Mouse (Mus musculus): ENCODE results near the gene Olfr305. TPM values are rescaled to one million over a fixed set of nuclear protein-coding genes. Genes with fewer than 3 reads are reported as not detected.
"Not testable (repeated sequence)": the region's sequence is repeated elsewhere in the genome, so short reads cannot be mapped to it uniquely, and the experiment has no call there.

Olfr305 gene
- polyA plus RNA-seq (2014; fragmentation: Nextera tagmentation; extraction: Ambion mirVana): not detected in 2 replicates

DNA sequence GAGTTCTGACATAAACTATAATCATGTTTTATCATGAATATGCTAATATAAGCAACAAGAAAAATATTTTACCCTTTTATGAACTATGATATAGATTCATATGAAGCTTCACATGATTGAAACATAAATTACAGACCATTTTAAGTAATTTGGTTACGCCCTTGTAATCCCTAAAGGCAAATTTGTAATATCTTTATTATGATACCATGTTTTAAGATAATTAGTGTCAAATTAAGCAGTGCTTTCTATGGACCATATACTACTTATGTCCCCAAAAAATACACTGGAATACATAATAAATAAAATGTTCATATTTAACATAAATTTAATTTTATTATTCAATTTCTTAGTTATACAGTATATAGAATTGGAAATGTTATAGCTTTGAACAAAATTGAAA lies at the start of gene Olfr305:
Gene Olfr305, minus strand, starts transcription at position 101 of the 400 bp plus-strand sequence.
- H3K9ac ChIP-seq (replicated peaks; ENCODE audit: low read depth, low read length): no peak within 1 kb of the TSS
- H3K36me3 ChIP-seq (ENCODE audit: control insufficient read depth, insufficient read depth, low read length): no peaks in the 10 kb centered on the region
- H3K4me3 ChIP-seq (ENCODE audit: low read depth, low read length): no peak within 1 kb of the TSS
- whole genome bisulfite sequencing: 88% methylated on average over 1 of the region's 1 CpGs
- ATAC-seq (ENCODE audit: insufficient number of reproducible peaks, insufficient read depth, low FRiP score, low read depth): no peak
- no peak within 1 kb of the TSS for H3K27ac ChIP-seq (ENCODE audit: low read length)
- H3K27me3 ChIP-seq (ENCODE audit: control insufficient read depth, insufficient read depth, low read length): no peaks in the 10 kb centered on the region
- no peaks in the 10 kb centered on the region for H3K4me1 ChIP-seq (ENCODE audit: control insufficient read depth, insufficient read depth, low read length)
- H3K9me3 ChIP-seq (ENCODE audit: control insufficient read depth, low read depth, low read length): no peaks in the 10 kb centered on the region
- no peak within 1 kb of the TSS for H3K4me2 ChIP-seq (replicated peaks; ENCODE audit: low read depth, low read length)

GRCm38 (mm10) chr7:86403546-86403945 lies 36.8 kb upstream of the Olfr305 start, which contains the start of gene Olfr301:
Gene Olfr301, plus strand, starts transcription at chr7:86403846.
- H3K9me3 ChIP-seq (ENCODE audit: control insufficient read depth, low read depth, low read length): no peaks in the 10 kb centered on the region
- no peak within 1 kb of the TSS for H3K4me2 ChIP-seq (replicated peaks; ENCODE audit: low read depth, low read length)
- no peaks in the 10 kb centered on the region for H3K4me1 ChIP-seq (ENCODE audit: control insufficient read depth, insufficient read depth, low read length)
- WGBS: 90% methylated on average over 2 of the region's 2 CpGs
- H3K4me3 ChIP-seq (ENCODE audit: low read depth, low read length): no peak within 1 kb of the TSS
- H3K9ac ChIP-seq (replicated peaks; ENCODE audit: low read depth, low read length): no peak within 1 kb of the TSS
- ATAC-seq (ENCODE audit: insufficient number of reproducible peaks, insufficient read depth, low FRiP score, low read depth): no peak
- no peaks in the 10 kb centered on the region for H3K36me3 ChIP-seq (ENCODE audit: control insufficient read depth, insufficient read depth, low read length)
- H3K27me3 ChIP-seq (ENCODE audit: control insufficient read depth, insufficient read depth, low read length): no peaks in the 10 kb centered on the region
- no peak within 1 kb of the TSS for H3K27ac ChIP-seq (ENCODE audit: low read length)

GRCm38 (mm10) chr7:86397689-86398088 lies 31.0 kb upstream of the Olfr305 start, which contains the start of gene Olfr303:
Gene Olfr303, minus strand, starts transcription at chr7:86397789.
- H3K27me3 ChIP-seq (ENCODE audit: control insufficient read depth, insufficient read depth, low read length): no peaks in the 10 kb centered on the region
- H3K4me3 ChIP-seq (ENCODE audit: low read depth, low read length): no peak within 1 kb of the TSS
- no peak within 1 kb of the TSS for H3K27ac ChIP-seq (ENCODE audit: low read length)
- ATAC-seq (ENCODE audit: insufficient number of reproducible peaks, insufficient read depth, low FRiP score, low read depth): no peak
- no peaks in the 10 kb centered on the region for H3K4me1 ChIP-seq (ENCODE audit: control insufficient read depth, insufficient read depth, low read length)
- no peaks in the 10 kb centered on the region for H3K36me3 ChIP-seq (ENCODE audit: control insufficient read depth, insufficient read depth, low read length)
- no peaks in the 10 kb centered on the region for H3K9me3 ChIP-seq (ENCODE audit: control insufficient read depth, low read depth, low read length)
- no peak within 1 kb of the TSS for H3K4me2 ChIP-seq (replicated peaks; ENCODE audit: low read depth, low read length)
- no peak within 1 kb of the TSS for H3K9ac ChIP-seq (replicated peaks; ENCODE audit: low read depth, low read length)

- no peaks in the 10 kb centered on the region for H3K4me1 ChIP-seq (ENCODE audit: control insufficient read depth, insufficient read depth, low read length)
- no peaks in the 10 kb centered on the region for H3K36me3 ChIP-seq (ENCODE audit: control insufficient read depth, insufficient read depth, low read length)
- H3K4me3 ChIP-seq (ENCODE audit: low read depth, low read length): no peak within 1 kb of the TSS
- H3K9me3 ChIP-seq (ENCODE audit: control insufficient read depth, low read depth, low read length): no peaks in the 10 kb centered on the region
- no peak for ATAC-seq (ENCODE audit: insufficient number of reproducible peaks, insufficient read depth, low FRiP score, low read depth)
- no peaks in the 10 kb centered on the region for H3K27me3 ChIP-seq (ENCODE audit: control insufficient read depth, insufficient read depth, low read length)
- H3K9ac ChIP-seq (replicated peaks; ENCODE audit: low read depth, low read length): no peak within 1 kb of the TSS
- 63% methylated on average over 1 of the region's 1 CpGs for WGBS
- no peak within 1 kb of the TSS for H3K4me2 ChIP-seq (replicated peaks; ENCODE audit: low read depth, low read length)
- H3K27ac ChIP-seq (ENCODE audit: low read length): no peak within 1 kb of the TSS
These were observed 19.8 kb upstream of the Olfr305 start, which contains the start of gene Olfr304 for GRCm38 (mm10) chr7:86386558-86386957. Gene Olfr304, minus strand, starts transcription at chr7:86386658.

DNA sequence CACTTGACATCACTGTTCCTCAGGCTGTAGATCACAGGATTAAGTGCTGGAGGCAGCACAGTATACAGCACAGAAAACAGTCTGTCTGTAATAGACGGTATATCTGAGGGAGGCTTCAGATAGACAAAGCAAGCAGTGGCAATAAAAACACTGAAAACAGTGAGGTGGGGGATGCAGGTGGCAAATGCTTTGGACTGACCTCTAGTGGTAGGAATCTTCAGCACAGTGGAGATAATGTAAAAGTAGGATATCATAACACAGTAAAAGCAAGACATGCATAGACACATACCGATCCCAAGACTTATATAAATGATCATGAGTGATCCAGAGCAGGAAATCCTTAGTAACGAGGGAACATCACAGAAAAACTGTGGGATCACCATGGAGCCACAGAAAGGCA lies 19.0 kb upstream of the Olfr305 start:
- WGBS: 67% methylated on average over 3 of the region's 3 CpGs
- no peak for ATAC-seq (ENCODE audit: insufficient number of reproducible peaks, insufficient read depth, low FRiP score, low read depth)
- H3K4me3 ChIP-seq (ENCODE audit: low read depth, low read length): no peak overlapping the region
- H3K4me2 ChIP-seq (replicated peaks; ENCODE audit: low read depth, low read length): no peak overlapping the region
- H3K4me1 ChIP-seq (ENCODE audit: control insufficient read depth, insufficient read depth, low read length): no peaks in the 10 kb centered on the region
- H3K27ac ChIP-seq (ENCODE audit: low read length): no peak overlapping the region
- H3K36me3 ChIP-seq (ENCODE audit: control insufficient read depth, insufficient read depth, low read length): no peaks in the 10 kb centered on the region
- H3K9me3 ChIP-seq (ENCODE audit: control insufficient read depth, low read depth, low read length): no peaks in the 10 kb centered on the region
- no peak overlapping the region for H3K9ac ChIP-seq (replicated peaks; ENCODE audit: low read depth, low read length)
- no peaks in the 10 kb centered on the region for H3K27me3 ChIP-seq (ENCODE audit: control insufficient read depth, insufficient read depth, low read length)

DNA sequence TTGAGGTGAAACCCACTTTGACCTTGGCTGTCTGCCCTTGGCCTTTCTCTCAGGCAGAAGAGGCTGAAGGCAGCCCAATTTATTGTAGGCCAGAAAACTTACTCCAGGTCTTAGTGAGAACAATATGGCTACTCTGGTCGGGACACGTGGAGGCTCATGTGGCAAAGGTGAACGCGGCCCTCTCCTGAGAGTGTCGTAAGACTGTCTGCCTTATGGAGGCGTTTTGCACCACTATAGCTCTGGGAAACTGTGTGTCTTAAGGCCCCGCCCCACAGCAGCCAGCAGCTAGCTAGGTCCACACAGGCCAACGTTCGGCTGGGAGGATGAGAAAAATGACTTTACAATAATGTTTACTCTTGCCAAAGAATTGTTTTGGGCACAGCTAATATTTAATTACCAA lies 20.4 kb downstream of the Olfr305 start:
- H3K4me3 ChIP-seq (ENCODE audit: low read depth, low read length); H3K27ac ChIP-seq (ENCODE audit: low read length); H3K27me3 ChIP-seq (ENCODE audit: control insufficient read depth, insufficient read depth, low read length); H3K4me1 ChIP-seq (ENCODE audit: control insufficient read depth, insufficient read depth, low read length); H3K9ac ChIP-seq (replicated peaks; ENCODE audit: low read depth, low read length); H3K4me2 ChIP-seq (replicated peaks; ENCODE audit: low read depth, low read length); H3K36me3 ChIP-seq (ENCODE audit: control insufficient read depth, insufficient read depth, low read length); ATAC-seq (ENCODE audit: insufficient number of reproducible peaks, insufficient read depth, low FRiP score, low read depth); H3K9me3 ChIP-seq (ENCODE audit: control insufficient read depth, low read depth, low read length): not testable (repeated sequence)
- WGBS: 84% methylated on average over 9 of the region's 9 CpGs

GRCm38 (mm10) chr7:86344253-86344652 lies 22.5 kb downstream of the Olfr305 start:
- H3K4me1 ChIP-seq (ENCODE audit: control insufficient read depth, insufficient read depth, low read length): no peaks in the 10 kb centered on the region
- H3K27ac ChIP-seq (ENCODE audit: low read length): no peak overlapping the region
- H3K36me3 ChIP-seq (ENCODE audit: control insufficient read depth, insufficient read depth, low read length): no peaks in the 10 kb centered on the region
- ATAC-seq (ENCODE audit: insufficient number of reproducible peaks, insufficient read depth, low FRiP score, low read depth): no peak
- H3K9ac ChIP-seq (replicated peaks; ENCODE audit: low read depth, low read length): no peak overlapping the region
- no peak overlapping the region for H3K4me2 ChIP-seq (replicated peaks; ENCODE audit: low read depth, low read length)
- 67% methylated on average over 3 of the region's 3 CpGs for WGBS
- H3K27me3 ChIP-seq (ENCODE audit: control insufficient read depth, insufficient read depth, low read length): no peaks in the 10 kb centered on the region
- no peaks in the 10 kb centered on the region for H3K9me3 ChIP-seq (ENCODE audit: control insufficient read depth, low read depth, low read length)
- H3K4me3 ChIP-seq (ENCODE audit: low read depth, low read length): no peak overlapping the region

DNA sequence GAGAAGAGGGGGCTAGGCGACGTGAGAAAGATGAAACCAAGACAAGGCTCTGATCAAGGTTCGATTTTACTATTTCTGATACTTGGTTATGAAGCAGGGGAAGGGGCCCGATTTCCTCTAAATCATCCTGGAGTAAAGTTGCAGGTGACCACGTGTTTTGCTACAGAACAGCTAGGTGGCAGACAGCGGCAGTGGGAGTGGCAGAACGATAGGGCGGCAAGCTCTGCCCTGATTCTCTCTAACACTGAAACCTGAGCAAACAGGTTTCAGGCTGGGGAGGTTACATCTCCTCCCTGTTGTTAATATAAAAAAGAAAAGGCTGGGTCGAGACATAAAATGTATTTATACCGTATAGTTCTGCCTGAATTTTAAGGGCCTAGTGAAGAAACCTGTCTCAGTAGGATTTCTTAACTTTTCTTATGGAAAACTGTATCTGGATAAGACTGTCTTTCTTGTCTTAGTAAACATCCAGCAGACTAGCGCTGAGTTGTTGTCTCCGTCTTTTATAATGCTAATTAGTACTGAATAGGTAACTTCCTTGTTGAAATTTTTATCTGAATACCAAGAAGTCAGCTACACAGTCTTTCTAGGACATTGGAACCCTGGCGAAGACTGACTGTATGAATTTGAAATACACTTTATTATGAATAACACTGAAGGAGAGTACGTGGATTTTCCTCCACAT lies 23.7 kb downstream of the Olfr305 start:
- 69% methylated on average over 14 of the region's 14 CpGs for WGBS

DNA sequence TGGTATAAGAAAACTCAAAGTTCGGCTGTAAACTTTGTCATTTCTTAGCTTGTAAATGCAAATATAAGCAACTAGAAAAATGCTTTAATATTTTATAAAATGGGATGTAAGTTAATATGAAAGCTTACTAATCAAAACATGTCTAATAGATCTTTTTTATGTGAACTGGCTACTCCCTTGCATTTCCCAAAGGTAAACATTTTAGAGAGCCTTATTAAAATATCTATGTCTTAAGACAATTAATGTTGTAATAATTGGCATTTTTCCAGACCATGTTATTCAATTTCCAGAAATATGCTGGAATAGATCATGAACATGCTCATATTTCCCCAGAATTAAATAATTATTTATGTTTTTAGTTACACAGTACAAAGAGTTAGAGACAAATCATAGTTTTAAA lies 29.2 kb downstream of the Olfr305 start, which contains the start of gene Olfr307:
Gene Olfr307, minus strand, starts transcription at position 101 of the 400 bp plus-strand sequence.
- 78% methylated on average over 1 of the region's 1 CpGs for WGBS
- Histone ChIP-seq H3K9me3 (ENCODE audit: control insufficient read depth, low read depth, low read length) (no peaks in the 10 kb centered on the region), H3K4me1 (ENCODE audit: control insufficient read depth, insufficient read depth, low read length) (no peaks in the 10 kb centered on the region), H3K27ac (ENCODE audit: low read length) (no peak within 1 kb of the TSS), H3K36me3 (ENCODE audit: control insufficient read depth, insufficient read depth, low read length) (no peaks in the 10 kb centered on the region), H3K4me3 (ENCODE audit: low read depth, low read length) (no peak within 1 kb of the TSS), H3K9ac (replicated peaks; ENCODE audit: low read depth, low read length) (no peak within 1 kb of the TSS), H3K27me3 (ENCODE audit: control insufficient read depth, insufficient read depth, low read length) (no peaks in the 10 kb centered on the region), H3K4me2 (replicated peaks; ENCODE audit: low read depth, low read length) (no peak within 1 kb of the TSS)
- no peak for ATAC-seq (ENCODE audit: insufficient number of reproducible peaks, insufficient read depth, low FRiP score, low read depth)

More for the DNA sequence above, 23.7 kb downstream of the Olfr305 start:
- H3K4me3 ChIP-seq (ENCODE audit: low read depth, low read length): no peak overlapping the region
- H3K27ac ChIP-seq (ENCODE audit: low read length): no peak overlapping the region
- no peaks in the 10 kb centered on the region for H3K9me3 ChIP-seq (ENCODE audit: control insufficient read depth, low read depth, low read length)
- H3K4me2 ChIP-seq (replicated peaks; ENCODE audit: low read depth, low read length): no peak overlapping the region
- H3K4me1 ChIP-seq (ENCODE audit: control insufficient read depth, insufficient read depth, low read length): no peaks in the 10 kb centered on the region
- H3K27me3 ChIP-seq (ENCODE audit: control insufficient read depth, insufficient read depth, low read length): no peaks in the 10 kb centered on the region
- H3K36me3 ChIP-seq (ENCODE audit: control insufficient read depth, insufficient read depth, low read length): no peaks in the 10 kb centered on the region
- no peak for ATAC-seq (ENCODE audit: insufficient number of reproducible peaks, insufficient read depth, low FRiP score, low read depth)
- no peak overlapping the region for H3K9ac ChIP-seq (replicated peaks; ENCODE audit: low read depth, low read length)
